Mouse (Mus musculus): ENCODE measurements around the gene Ifi206. TPM values are rescaled to one million over a fixed set of nuclear protein-coding genes. Genes with fewer than 3 reads are reported as not detected.
"Not testable (repeated sequence)": the region's sequence is repeated elsewhere in the genome, so short reads cannot be mapped to it uniquely, and the experiment has no call there.

Ifi206 gene
- not detected in 2 replicates for polyA plus RNA-seq (2014; fragmentation: Nextera tagmentation; extraction: Ambion mirVana)

DNA sequence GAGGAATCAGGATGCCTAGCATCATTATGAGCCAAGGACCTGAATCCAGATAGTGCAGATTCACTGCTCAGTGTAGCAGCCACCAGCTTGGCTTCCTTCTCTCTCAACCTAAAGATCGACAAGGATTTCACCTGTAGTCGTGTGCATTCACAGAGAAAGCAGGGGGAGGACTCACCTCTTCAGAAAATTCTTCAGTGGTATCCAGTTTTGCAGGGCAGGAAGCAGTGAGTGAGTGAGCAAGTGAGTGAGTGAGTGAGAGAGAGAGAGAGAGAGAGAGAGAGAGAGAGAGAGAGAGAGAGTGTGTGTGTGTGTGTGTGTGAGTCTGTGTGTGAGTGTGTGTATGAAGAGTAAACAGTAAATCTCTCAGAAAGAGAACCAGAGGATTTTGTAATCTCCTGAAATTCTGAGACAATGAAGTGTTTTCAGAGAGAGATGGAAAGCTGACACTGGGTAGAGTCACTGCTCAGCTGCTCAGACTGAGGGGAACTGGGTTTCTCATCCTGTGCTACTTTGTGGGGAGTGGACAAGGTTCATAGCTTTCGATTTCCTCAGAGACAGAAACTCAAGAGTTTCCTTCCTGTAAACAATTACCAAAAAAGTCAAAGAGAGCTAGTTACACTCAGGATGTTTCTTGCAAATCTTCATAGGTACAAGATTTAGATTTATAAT is at the start of gene Ifi206:
Ifi206 (minus strand) TSS at position 230 of the 669 bp plus-strand sequence.
- H3K36me3 ChIP-seq (ENCODE audit: control insufficient read depth, insufficient read depth, low read length); ATAC-seq (ENCODE audit: insufficient number of reproducible peaks, low FRiP score, low TSS enrichment, low read depth); DNase-seq (ENCODE audit: low spot score); H3K9me3 ChIP-seq (ENCODE audit: control insufficient read depth, low read length); H3K27me3 ChIP-seq (ENCODE audit: control insufficient read depth, insufficient read depth, low read length); H3K27ac ChIP-seq (replicated peaks; ENCODE audit: low read depth, low read length); H3K4me2 ChIP-seq (ENCODE audit: low read depth, severe bottlenecking); H3K9ac ChIP-seq (ENCODE audit: low read length); H3K4me3 ChIP-seq (ENCODE audit: low read depth, low read length); H3K4me1 ChIP-seq (ENCODE audit: control insufficient read depth, insufficient read depth, low read length): not testable (repeated sequence)
- WGBS: 69% methylated on average over 3 of the region's 3 CpGs

DNA sequence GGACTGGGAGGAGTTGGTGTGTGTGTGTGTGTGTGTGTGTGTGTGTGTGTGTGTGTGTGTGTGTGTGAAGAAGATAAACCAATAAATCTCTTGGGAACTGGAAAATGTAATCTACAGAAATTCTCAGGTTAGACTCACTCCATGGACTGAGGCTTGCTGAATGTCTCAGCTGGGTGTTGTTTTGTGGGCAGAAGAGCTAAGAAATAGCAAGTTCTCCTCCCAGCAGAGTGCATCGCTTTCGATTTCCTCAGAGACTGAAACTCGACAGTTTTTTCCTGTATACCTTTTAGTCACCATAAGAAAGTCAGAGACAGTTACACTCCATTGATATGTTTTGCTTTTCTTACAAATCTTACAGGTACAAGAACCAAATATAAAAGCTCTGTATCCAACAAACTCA is 45.0 kb upstream of the Ifi206 start, which contains the start of gene Ifi214:
Ifi214 (minus strand) TSS at position 167 of the 400 bp plus-strand sequence.
- DNase-seq (ENCODE audit: low spot score); H3K9ac ChIP-seq (ENCODE audit: low read length); H3K27me3 ChIP-seq (ENCODE audit: control insufficient read depth, insufficient read depth, low read length); H3K27ac ChIP-seq (replicated peaks; ENCODE audit: low read depth, low read length); H3K9me3 ChIP-seq (ENCODE audit: control insufficient read depth, low read length); H3K4me3 ChIP-seq (ENCODE audit: low read depth, low read length); H3K4me2 ChIP-seq (ENCODE audit: low read depth, severe bottlenecking); ATAC-seq (ENCODE audit: insufficient number of reproducible peaks, low FRiP score, low TSS enrichment, low read depth); H3K36me3 ChIP-seq (ENCODE audit: control insufficient read depth, insufficient read depth, low read length); H3K4me1 ChIP-seq (ENCODE audit: control insufficient read depth, insufficient read depth, low read length): not testable (repeated sequence)
- WGBS: 88% methylated on average over 3 of the region's 3 CpGs

DNA sequence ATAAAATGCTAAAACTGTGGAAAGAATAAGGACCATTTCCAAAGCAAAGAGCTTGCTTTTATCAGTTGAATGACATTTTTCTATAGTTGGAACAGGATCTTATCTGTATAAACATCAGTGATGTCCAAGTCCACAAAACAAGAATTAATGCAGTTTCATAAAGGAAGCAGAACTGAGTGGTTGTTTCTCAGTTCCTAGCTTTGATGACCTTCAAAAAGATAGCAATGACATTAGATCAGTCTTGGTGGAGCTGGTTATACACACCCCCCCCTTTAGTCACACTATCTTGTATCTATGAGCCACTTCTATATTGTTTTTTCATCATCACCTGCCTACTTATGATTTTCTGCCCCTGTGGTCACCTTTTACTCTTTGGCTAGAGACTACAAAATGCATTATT is 30.6 kb upstream of the Ifi206 start:
- DNase-seq (ENCODE audit: low spot score) (no peak), ATAC-seq (ENCODE audit: insufficient number of reproducible peaks, low FRiP score, low TSS enrichment, low read depth) (no peak)
- H3K27ac ChIP-seq (replicated peaks; ENCODE audit: low read depth, low read length): no peak overlapping the region
- no peaks in the 10 kb centered on the region for H3K27me3 ChIP-seq (ENCODE audit: control insufficient read depth, insufficient read depth, low read length)
- no peaks in the 10 kb centered on the region for H3K9me3 ChIP-seq (ENCODE audit: control insufficient read depth, low read length)
- H3K36me3 ChIP-seq (ENCODE audit: control insufficient read depth, insufficient read depth, low read length): no peaks in the 10 kb centered on the region
- no peak overlapping the region for H3K4me2 ChIP-seq (ENCODE audit: low read depth, severe bottlenecking)
- no peak overlapping the region for H3K9ac ChIP-seq (ENCODE audit: low read length)
- no peak overlapping the region for H3K4me3 ChIP-seq (ENCODE audit: low read depth, low read length)
- no peaks in the 10 kb centered on the region for H3K4me1 ChIP-seq (ENCODE audit: control insufficient read depth, insufficient read depth, low read length)

DNA sequence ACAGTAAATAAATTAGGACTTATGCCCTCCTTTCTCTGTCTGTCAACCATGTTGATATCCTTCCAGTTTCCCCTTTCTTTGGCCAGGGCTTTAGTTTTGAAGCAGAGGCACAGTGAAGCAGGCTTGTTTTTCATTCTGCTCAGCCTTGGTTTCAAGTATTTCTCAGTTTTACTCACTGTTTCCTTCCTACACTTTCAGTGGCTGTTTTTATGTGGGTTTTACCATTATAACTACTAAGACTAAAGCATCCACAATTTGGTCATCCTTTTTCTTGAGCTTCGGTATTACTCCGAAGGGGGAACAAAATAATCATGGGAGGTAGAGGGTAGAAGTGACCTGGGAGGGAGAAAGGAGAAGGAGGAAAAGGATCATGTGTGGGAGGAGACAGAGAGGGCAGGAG is 19.8 kb upstream of the Ifi206 start:
- not testable (repeated sequence) for H3K9ac ChIP-seq (ENCODE audit: low read length); DNase-seq (ENCODE audit: low spot score); H3K4me1 ChIP-seq (ENCODE audit: control insufficient read depth, insufficient read depth, low read length); ATAC-seq (ENCODE audit: insufficient number of reproducible peaks, low FRiP score, low TSS enrichment, low read depth); H3K4me3 ChIP-seq (ENCODE audit: low read depth, low read length); H3K9me3 ChIP-seq (ENCODE audit: control insufficient read depth, low read length); H3K36me3 ChIP-seq (ENCODE audit: control insufficient read depth, insufficient read depth, low read length); H3K4me2 ChIP-seq (ENCODE audit: low read depth, severe bottlenecking); H3K27ac ChIP-seq (replicated peaks; ENCODE audit: low read depth, low read length); H3K27me3 ChIP-seq (ENCODE audit: control insufficient read depth, insufficient read depth, low read length)
- 95% methylated on average over 2 of the region's 2 CpGs for WGBS

DNA sequence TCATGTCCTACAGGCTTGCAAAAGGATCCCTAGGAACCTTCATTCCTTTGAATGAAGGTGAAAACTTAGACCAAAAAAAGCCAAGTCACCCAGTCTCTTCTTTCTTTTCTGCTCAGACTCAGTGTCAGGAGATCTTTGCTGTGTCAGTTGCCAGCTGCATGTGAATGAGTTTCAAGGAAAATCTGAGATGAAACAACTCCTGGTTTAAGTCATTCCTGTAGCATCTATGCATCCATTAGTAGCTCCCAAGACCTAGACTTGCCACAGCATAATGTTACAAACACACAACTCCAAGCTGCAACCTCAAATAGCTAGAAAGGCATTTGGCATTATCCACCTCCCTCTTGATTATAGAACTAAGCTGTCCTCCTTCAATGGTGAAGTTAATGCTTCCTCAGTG is 642 bp upstream of the Ifi206 start:
- H3K27ac ChIP-seq (replicated peaks; ENCODE audit: low read depth, low read length); H3K4me3 ChIP-seq (ENCODE audit: low read depth, low read length); H3K9me3 ChIP-seq (ENCODE audit: control insufficient read depth, low read length); DNase-seq (ENCODE audit: low spot score); H3K27me3 ChIP-seq (ENCODE audit: control insufficient read depth, insufficient read depth, low read length); H3K4me1 ChIP-seq (ENCODE audit: control insufficient read depth, insufficient read depth, low read length); H3K36me3 ChIP-seq (ENCODE audit: control insufficient read depth, insufficient read depth, low read length); ATAC-seq (ENCODE audit: insufficient number of reproducible peaks, low FRiP score, low TSS enrichment, low read depth); H3K9ac ChIP-seq (ENCODE audit: low read length); H3K4me2 ChIP-seq (ENCODE audit: low read depth, severe bottlenecking): not testable (repeated sequence)

DNA sequence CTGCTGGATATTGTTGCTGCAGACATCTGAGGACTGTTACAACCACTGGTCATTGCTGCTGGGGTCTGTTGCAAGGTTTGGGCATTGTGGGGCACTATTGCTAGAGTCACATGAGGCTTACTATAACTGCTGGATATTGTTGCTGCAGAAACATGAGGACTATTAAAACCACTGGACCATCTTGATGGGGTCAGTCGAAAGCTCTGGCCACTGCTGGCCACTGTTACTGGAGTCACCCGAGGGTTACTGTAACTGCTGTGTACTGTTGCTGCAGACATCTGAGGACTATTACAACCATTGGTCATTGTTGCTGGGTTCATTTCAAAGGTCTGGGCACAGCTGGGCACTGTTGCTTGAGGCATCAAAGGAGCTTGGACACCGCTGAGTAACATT is 9.7 kb downstream of the Ifi206 start:
- H3K27me3 ChIP-seq (ENCODE audit: control insufficient read depth, insufficient read depth, low read length); DNase-seq (ENCODE audit: low spot score); ATAC-seq (ENCODE audit: insufficient number of reproducible peaks, low FRiP score, low TSS enrichment, low read depth); H3K4me1 ChIP-seq (ENCODE audit: control insufficient read depth, insufficient read depth, low read length); H3K4me3 ChIP-seq (ENCODE audit: low read depth, low read length); H3K9ac ChIP-seq (ENCODE audit: low read length); H3K9me3 ChIP-seq (ENCODE audit: control insufficient read depth, low read length); H3K27ac ChIP-seq (replicated peaks; ENCODE audit: low read depth, low read length); H3K36me3 ChIP-seq (ENCODE audit: control insufficient read depth, insufficient read depth, low read length); H3K4me2 ChIP-seq (ENCODE audit: low read depth, severe bottlenecking): not testable (repeated sequence)
- 76% methylated on average over 3 of the region's 3 CpGs for WGBS

DNA sequence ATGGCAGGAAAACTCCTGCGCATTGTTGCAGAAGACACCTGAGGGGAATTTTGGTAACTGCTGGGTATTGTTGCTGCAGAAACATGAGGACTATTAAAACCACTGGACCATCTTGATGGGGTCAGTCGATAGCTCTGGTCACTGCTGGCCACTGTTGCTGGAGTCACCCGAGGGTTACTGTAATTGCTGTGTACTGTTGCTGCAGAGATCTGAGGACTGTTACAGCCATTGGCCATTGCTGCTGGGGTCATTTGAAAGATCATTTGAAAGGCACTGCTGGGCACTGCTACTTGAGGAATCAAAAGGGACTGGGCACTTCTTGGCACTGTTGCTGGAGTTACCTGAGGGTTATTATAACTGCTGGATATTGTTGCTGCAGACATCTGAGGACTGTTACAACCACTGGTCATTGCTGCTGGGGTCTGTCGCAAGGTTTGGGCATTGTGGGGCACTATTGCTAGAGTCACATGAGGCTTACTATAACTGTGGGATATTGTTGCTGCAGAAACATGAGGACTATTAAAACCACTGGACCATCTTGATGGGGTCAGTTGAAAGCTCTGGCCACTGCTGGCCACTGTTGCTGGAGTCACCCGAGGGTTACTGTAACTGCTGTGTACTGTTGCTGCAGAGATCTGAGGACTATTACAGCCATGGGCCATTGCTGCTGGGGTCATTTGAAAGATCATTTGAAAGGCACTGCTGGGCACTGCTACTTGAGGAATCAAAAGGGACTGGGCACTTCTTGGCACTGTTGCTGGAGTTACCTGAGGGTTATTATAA is 10.3 kb downstream of the Ifi206 start:
- not testable (repeated sequence) for DNase-seq (ENCODE audit: low spot score); ATAC-seq (ENCODE audit: insufficient number of reproducible peaks, low FRiP score, low TSS enrichment, low read depth); H3K36me3 ChIP-seq (ENCODE audit: control insufficient read depth, insufficient read depth, low read length); H3K9me3 ChIP-seq (ENCODE audit: control insufficient read depth, low read length); H3K4me3 ChIP-seq (ENCODE audit: low read depth, low read length); H3K4me2 ChIP-seq (ENCODE audit: low read depth, severe bottlenecking); H3K9ac ChIP-seq (ENCODE audit: low read length); H3K27me3 ChIP-seq (ENCODE audit: control insufficient read depth, insufficient read depth, low read length); H3K4me1 ChIP-seq (ENCODE audit: control insufficient read depth, insufficient read depth, low read length); H3K27ac ChIP-seq (replicated peaks; ENCODE audit: low read depth, low read length)
- WGBS: 89% methylated on average over 5 of the region's 5 CpGs

DNA sequence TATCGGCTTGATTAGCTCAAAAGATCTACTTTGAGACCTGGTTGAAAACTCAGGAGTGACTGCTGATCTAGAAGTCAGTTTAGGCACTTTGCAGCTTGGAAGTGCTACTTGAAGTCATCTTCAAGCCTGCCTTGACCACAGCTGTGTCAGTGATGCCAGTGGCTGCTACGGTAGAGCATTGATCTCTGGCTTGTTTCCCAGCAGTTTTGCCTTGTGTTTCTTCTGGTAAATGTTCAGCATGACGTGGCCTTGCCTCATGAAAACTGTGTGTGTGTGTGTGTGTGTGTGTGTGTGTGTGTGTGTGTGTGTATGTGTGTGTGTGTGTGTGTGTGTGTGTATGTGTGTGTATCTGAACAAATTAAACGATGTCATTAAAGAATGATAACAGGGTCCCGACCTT is 34.1 kb downstream of the Ifi206 start:
- no peak for ATAC-seq (ENCODE audit: insufficient number of reproducible peaks, low FRiP score, low TSS enrichment, low read depth)
- no peaks in the 10 kb centered on the region for H3K9me3 ChIP-seq (ENCODE audit: control insufficient read depth, low read length)

More for the DNA sequence above, 34.1 kb downstream of the Ifi206 start:
- WGBS: 91% methylated on average over 5 of the region's 5 CpGs
- no peaks in the 10 kb centered on the region for H3K27me3 ChIP-seq (ENCODE audit: control insufficient read depth, insufficient read depth, low read length)
- no peaks in the 10 kb centered on the region for H3K4me1 ChIP-seq (ENCODE audit: control insufficient read depth, insufficient read depth, low read length)
- no peak overlapping the region for H3K4me2 ChIP-seq (ENCODE audit: low read depth, severe bottlenecking)
- no peak overlapping the region for H3K4me3 ChIP-seq (ENCODE audit: low read depth, low read length)
- H3K9ac ChIP-seq (ENCODE audit: low read length): no peak overlapping the region
- no peaks in the 10 kb centered on the region for H3K36me3 ChIP-seq (ENCODE audit: control insufficient read depth, insufficient read depth, low read length)
- DNase-seq (ENCODE audit: low spot score): no peak
- no peak overlapping the region for H3K27ac ChIP-seq (replicated peaks; ENCODE audit: low read depth, low read length)

All from limb, embryonic 11.5 days (tissue).